Mouse (Mus musculus): ENCODE measurements around the gene 1700020D05Rik. TPM values are rescaled to one million over a fixed set of nuclear protein-coding genes. Genes with fewer than 3 reads are reported as not detected.

Gene 1700020D05Rik
- polyA plus RNA-seq, 1 experiment = 5.9 TPM

DNA sequence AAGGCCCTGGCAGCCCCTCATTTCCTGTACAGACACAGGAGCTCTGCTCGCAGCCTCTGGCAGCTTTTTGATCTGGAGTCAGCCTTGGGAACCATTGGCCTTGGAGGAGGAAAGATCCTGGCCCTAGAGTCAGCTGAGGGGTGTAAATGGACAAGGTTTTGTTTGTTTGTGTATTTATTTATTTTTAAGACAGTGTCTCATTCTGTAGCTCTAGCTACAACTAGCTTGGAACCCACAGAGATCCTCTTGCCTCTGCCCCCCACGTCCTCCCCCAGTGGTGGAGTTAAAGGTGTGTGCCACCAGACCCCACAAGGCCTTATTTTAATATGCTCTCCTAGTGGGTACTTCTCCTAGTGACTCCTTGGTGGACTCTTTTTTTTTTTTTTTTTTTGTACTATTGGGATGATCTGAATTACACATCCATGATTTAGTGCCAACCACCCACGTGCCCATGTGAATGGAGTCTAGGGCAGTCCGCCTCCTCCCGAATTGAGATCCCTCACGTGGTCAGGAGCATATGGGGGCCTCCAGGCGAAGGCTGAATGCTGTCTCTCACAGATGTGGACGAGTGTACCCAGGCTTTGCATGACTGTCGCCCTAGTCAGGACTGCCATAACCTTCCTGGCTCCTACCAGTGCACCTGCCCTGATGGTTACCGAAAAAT lies 26.5 kb downstream of the 1700020D05Rik start:
- DNase-seq (ENCODE audit: extremely low spot score in 1 of 2, low spot score in 1 of 2) = peak in 1 of 2 experiments; percentile 71

DNA sequence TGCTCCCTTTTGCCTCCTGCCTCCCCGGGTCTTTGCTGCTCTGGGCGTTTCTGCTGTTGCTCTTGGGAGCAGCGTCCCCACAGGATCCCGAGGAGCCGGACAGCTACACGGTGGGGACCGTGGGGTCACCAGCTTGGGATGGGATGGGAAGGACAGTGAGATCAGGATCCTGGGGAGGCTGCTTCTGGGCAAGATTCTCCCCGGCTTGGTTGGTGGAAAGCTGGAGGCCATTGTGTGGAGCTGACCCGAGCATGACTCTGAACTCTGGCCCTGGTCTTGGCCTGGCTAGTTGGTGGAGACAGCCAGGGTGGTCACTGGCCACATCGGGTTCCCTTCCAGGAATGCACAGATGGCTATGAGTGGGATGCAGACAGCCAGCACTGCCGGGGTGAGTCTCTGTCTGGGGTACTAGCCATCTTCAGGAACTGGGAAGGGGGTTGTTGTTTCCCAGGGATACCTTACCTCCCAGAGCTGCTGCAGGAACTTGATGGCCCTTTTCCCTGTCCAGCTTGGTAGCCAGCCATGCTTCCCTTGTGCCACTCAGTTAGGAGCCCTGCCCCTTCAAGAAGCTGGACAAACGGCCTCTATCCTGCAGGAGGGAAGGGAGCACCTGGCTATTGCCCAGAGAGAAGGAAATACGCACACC lies 28.4 kb downstream of the 1700020D05Rik start:
- no peak for DNase-seq (ENCODE audit: extremely low spot score in 1 of 2, low spot score in 1 of 2)

DNA sequence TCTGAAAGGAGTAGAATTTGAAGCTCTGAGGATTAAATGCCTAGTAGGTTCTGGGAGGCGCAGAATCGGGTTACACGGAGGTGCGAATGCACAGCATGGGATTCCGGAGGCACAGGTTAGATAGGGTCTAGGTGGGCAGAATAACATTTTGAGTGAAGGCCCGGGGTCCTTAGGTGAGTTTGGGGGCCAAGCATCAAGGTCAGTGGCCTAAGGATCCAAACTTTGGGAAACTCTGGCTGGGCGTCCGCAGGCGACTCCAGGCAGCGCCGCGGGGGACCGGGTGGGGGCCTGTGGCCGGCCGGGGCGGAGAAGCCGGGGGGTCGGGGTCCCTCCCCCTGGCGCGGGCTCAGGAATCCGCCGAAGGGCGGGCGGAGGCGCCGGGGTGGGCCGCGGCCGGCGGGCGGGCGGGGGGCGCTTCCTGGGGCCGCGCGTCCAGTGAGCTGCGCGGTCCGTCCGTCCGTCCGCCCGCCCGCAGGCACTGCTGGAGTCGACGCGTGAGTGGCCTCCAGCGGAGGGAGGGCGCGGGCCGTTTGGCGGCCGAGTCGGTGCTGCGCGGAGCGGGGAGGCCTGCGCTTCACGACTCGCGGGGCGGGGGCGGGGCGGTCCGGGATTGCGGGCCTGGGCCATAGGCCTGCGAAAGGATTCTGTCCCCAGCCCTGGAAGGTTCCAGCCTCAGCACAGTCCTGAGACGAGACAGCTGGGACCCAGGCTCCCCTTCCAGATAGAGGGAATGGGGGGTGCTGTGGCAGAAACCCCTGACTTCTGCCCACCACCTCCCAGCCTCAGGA lies 29.1 kb downstream of the 1700020D05Rik start:
- no peak for DNase-seq (ENCODE audit: extremely low spot score in 1 of 2, low spot score in 1 of 2)

DNA sequence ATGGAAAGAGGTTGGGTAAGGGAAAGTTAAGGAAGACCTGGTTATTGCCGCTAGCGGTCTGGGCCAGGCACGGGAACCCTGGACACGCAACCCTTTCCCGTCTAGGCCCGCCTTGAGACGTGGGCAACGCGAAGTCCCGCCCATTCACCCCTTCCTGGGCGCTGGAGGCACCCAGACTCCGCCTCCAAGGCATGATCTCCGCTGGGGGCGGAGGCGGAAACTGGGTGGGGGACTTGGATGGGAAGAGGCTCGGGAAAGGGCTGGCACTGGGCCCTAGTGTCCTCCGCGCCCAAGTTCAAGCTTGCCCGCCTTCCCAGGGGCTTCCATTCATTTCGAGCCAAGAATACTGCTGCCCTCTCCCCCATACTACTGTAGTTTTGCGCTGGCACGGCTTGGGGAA lies 29.9 kb downstream of the 1700020D05Rik start, which contains the start of gene Efemp2:
Gene Efemp2, plus strand, starts transcription at position 235 of the 400 bp plus-strand sequence.
- DNase-seq (ENCODE audit: extremely low spot score in 1 of 2, low spot score in 1 of 2) = peak in 1 of 2 experiments; percentile 70

DNA sequence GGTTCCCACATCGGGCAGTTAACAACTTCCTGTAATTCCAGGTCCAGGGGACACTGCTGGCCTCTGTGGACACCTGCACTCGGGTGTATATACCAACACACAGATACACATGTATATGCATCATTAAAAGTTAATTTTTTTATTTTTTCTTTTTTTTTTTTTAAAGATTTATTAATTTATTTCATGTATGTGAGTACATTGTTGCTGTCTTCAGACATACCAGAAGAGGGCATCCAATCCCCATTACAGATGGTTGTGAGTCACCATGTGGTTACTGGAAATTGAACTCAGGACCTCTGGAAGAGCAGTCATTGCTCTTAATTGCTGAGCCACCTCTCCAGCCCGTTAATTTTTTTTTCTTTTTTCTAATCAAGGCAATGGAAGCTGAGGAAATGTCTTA lies 30.7 kb downstream of the 1700020D05Rik start:
- DNase-seq (ENCODE audit: extremely low spot score in 1 of 2, low spot score in 1 of 2) = no peak

DNA sequence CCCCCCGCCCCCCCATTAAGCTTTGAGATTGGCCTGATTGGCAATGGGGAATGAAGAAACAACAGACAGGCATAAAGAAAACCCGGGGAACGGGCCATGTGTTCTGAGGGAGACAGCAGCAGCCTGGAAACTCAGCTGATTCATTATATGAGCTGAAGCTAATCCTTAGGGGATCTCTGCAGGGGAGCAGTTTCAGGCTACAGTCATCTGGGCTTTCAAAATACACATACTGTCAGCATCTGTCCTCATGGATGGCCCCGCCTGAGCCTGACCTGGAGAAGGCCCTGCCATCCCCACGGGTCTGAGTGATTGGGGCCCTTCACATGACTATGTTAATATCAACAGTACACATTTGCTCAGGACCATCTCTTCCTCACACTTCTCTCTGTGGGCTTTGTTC lies 31.7 kb downstream of the 1700020D05Rik start:
- no peak for DNase-seq (ENCODE audit: extremely low spot score in 1 of 2, low spot score in 1 of 2)

DNA sequence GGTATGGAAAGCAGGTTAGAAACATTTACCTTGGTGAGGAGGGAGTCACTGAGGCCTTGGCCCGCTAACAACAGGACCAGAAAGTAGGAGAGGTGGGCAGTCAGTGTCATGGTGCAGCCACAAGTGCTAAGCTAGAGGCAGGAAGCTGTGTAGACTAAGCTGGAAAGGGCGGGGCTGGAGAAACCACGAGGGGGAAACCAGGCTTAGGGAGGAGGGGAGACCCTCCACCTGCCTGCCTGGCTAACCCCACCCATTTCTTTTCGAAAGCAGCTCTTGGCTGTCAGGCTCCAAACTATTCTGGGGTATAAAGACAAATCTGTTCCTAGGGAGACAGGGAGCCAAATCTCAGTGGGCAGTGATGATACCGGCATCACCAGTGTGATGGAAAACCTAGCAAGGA lies 35.2 kb downstream of the 1700020D05Rik start, which contains the start of gene Ctsw:
Gene Ctsw, minus strand, starts transcription at position 134 of the 400 bp plus-strand sequence.
- no peak for DNase-seq (ENCODE audit: extremely low spot score in 1 of 2, low spot score in 1 of 2)

DNA sequence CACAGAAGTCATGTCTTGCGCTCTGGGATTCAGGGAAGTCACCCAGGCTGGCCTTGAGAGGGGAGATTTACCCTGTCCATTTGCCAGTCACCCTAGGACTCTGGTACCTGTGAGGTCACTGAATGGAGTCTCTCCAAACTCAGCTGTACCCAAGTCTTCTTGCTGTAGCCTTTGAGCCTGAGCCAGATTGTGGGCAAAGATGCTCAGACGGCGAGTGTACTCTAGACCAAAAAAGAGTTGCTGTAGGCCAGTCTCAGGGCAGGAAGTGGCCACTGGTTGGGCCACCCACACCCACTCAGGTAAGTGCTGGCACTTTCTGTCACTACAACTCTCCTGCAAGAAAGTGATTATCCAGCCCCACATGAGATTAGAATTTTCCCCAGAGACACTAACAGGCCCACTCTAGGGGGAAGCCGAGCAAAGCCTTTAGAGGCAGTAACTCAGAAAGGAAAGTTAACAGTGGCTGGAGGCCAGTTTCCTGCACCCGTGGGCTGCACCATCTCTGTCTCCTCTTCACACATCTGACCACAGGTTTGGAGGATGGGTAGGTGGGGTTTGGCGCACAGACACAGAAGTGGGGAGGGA lies 36.6 kb downstream of the 1700020D05Rik start:
- no peak for DNase-seq (ENCODE audit: extremely low spot score in 1 of 2, low spot score in 1 of 2)

DNA sequence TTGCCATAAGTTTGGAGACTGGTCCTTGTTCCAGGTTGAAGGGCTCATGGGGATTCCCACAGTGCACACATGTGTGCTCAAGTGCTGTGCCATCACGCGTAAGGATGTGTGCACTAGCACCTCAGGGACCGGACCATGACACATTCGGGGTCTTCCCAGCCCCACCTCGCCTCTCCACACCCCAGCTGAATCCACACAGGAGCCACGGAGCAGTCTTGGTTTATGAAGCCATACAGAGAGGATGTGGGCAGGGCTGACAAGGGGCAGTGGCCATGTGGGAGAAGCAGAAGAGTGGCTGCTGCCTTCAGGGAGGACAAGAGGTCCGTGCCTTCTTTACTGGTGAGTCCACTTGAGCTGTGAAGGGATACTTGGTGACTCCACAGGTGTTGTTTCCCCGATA lies 38.5 kb downstream of the 1700020D05Rik start:
- no peak for DNase-seq (ENCODE audit: extremely low spot score in 1 of 2, low spot score in 1 of 2)

DNA sequence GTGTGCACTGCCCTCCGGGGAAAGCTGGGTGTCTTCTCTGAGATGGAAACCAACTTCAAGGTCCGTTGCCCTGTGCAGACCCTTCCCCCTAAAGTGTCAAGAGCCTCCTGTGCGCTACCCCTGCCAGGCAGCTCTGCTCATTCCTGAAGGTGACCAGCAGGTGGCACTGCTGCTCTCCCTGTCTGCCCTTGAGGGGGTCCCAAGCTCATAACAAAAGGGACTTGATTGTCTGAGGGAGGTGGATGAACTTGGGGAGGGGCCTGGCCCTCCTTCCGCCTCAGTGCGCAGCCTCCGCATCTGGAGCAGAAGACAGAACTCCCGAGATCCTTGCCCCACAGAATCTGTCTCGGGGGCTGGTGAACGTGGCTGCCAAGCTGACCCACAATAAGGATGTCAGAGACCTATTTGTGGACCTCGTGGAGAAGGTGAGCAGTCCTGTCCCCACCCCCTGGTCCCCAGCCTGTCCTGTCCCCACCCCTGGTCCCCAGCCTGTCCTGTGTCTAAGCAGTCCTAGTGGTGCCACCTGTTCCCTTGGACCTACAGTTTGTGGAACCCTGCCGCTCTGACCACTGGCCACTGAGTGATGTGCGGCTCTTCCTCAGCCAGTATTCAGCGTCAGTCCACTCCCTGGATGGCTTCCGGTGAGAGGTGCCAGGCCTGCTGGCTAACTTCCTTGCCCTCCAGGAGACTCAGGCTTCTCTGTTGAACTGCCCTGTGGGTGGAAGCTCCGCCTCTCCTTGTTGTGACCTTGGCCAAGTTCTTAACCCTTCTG lies 39.6 kb downstream of the 1700020D05Rik start:
- DNase-seq (ENCODE audit: extremely low spot score in 1 of 2, low spot score in 1 of 2) = peak in 1 of 2 experiments; percentile 56

DNA sequence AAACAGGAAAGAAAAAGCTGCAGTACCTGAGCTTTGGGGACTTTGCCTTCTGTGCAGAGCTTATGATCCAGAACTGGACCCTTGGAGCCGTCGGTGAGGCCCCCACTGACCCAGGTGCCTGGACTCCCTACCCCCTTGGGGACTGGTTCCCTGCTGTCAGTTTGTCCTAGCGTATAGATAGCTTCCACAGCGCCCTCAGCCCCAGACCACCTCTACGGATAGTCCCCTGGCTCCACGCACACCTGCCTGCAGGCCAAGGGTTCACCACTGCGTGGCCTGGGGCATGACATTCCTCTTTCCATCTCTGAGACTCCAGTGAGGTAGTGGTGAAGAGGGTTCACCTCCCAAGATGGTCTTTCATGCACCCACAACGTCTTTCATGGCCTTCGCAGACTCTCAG lies 40.4 kb downstream of the 1700020D05Rik start:
- DNase-seq (ENCODE audit: extremely low spot score in 1 of 2, low spot score in 1 of 2) = no peak

DNA sequence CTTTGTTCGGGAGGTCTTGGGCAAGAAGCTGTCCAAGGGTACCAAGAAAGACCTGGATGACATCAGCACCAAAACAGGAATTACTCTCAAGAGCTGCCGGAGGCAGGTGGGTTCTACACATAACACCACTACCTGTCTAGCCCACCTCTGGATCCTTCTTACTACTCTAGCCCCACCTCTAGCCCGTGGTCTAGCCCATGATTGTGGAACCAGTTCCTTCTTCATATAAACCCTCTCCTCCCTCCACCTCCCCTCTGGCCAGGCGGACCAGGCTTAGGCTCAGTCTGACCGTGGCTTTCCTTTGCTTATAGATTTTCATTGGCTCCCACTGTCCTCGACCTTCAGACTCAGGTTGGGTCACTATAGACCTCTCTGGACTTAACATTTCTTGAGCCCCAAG lies 42.2 kb downstream of the 1700020D05Rik start:
- no peak for DNase-seq (ENCODE audit: extremely low spot score in 1 of 2, low spot score in 1 of 2)

DNA sequence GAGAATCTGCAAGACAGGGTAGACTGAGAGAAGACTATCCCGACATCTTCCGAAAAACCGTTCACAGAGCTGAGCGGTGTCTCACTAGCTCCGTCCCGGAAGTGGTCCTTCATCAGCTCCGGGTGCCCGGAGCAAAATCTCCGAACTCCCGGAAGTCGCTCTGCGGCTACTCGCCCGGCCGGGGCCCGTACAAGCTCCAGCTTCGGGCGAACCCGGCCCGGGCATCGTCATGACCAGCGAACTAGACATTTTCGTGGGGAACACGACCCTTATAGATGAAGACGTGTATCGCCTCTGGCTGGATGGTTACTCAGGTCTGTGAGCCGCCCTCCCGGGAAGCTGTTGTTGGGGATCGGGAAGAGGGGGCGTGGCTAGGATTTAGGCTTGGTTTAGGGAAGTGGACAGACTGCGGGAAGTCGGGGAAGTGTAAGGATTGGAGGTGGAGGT lies 43.1 kb downstream of the 1700020D05Rik start, which contains the start of gene Fibp:
Gene Fibp, plus strand, starts transcription at position 151 of the 447 bp plus-strand sequence.
- peak; percentile 60 to 91 for DNase-seq (ENCODE audit: extremely low spot score in 1 of 2, low spot score in 1 of 2)

DNA sequence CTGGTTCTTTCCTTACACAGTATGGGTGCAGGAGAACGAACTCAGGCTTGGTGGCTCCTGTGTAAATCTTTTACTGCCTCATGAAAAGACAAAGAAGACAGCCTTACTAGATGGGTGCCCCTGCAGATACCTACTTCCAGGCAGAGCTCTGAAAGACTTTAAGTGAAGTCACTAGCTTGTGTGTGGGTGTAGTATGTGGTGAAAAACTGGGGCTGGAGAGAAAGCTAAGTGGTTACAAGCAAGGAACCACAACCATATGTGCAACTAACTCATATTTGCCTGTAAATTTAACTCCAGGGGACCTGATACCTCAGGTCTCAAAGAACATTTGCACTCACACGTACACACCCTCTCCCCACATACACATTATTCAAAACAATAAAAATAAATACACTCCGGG lies 43.7 kb downstream of the 1700020D05Rik start:
- peak in 1 of 2 experiments; percentile 49 for DNase-seq (ENCODE audit: extremely low spot score in 1 of 2, low spot score in 1 of 2)

DNA sequence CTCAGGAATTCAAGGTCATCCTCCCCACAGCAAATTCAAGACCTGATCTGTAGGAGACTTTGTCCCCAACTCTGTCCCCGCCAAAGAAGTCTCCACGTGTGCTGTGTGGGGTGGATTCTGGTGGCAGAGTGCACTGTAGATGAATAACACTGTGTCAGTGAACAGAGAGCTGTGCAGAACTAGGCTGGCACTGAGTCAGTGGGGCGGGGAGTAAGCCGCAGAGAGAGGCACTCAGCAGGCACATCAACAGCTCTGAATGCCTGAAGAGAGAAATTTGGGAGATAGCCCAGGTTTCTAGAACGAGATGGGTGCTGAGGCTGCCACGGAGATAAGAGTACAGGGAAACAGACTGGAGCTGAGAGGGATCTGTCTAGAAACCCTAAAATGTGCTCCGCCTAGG lies 44.6 kb downstream of the 1700020D05Rik start:
- peak in 1 of 2 experiments; percentile 69 for DNase-seq (ENCODE audit: extremely low spot score in 1 of 2, low spot score in 1 of 2)

DNA sequence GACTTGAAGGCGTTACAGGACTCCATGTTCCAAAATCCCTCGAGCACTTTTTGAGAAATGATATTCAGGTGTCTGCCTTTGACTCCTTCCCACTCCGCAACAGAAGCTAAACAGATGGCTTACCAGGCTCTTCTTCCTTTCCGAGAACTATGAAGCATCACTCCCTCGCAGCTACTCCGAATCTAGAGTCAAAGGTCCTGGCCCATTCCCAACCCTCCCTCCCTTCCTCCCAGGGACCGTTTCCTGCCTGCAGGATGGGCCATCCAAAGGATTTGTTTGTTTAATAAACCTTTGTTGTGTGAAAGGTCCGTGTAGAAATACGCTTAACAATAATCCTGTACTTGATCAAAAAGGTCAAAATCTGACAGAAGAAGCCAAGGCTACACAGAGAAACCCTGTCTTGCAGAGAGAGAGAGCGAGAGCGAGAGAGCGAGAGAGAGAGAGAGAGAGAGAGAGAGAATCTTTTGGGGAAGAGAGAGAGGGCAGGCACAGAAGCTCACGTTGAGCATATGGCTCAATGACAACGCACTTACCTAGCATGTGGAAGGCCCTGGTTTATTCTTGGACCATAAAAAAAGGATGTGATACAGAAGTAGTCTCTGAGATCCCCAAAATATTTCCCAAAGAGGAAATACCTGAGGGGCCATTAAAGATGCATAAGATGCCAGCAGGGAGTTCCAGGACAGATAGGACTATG lies 45.7 kb downstream of the 1700020D05Rik start, which contains the start of gene Ccdc85b:
Gene Ccdc85b, minus strand, starts transcription at position 149 of the 697 bp plus-strand sequence.
- no peak for DNase-seq (ENCODE audit: extremely low spot score in 1 of 2, low spot score in 1 of 2)

DNA sequence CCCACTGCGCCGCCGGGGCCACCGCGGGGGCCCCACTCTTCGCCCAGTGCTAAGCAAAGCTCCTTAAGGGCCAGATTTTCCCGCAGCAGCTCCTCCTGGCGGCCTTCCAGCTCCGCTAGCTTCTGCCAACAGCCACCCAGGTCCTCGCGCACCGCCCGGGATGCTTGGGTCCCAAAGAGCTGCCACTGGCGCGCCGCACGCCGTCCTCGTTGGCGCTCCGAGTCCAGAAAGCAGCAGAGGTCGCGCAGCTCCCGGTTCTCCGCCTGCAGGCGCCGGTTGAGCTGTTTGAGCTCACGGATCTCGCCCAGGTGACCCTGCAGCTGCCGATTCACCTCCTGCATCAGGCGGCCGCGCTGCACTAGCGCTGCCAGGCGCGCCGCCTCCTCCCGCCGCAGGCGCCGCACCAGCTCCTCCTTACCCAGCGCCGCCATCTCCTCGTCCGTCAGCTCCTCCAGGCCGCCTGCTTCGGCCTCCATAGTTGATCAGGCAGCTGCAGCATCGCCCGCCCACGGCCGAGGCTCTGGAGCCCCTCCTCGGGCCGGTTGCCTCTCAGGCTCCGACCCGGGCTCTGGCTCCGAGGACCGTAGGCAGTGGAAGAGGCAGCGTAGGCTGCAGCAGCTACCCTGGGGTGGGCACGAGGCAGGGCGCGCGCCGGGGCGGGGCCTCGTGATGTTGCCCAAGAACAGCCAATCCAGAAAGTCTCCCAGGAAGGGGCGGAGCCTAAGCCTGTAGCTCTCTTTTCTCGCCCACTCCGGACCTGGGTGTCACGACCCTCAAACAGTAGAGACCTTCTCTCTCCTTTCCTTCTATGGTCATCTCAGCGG lies 46.5 kb downstream of the 1700020D05Rik start:
- DNase-seq (ENCODE audit: extremely low spot score in 1 of 2, low spot score in 1 of 2) = peak; percentile 93 to 97

DNA sequence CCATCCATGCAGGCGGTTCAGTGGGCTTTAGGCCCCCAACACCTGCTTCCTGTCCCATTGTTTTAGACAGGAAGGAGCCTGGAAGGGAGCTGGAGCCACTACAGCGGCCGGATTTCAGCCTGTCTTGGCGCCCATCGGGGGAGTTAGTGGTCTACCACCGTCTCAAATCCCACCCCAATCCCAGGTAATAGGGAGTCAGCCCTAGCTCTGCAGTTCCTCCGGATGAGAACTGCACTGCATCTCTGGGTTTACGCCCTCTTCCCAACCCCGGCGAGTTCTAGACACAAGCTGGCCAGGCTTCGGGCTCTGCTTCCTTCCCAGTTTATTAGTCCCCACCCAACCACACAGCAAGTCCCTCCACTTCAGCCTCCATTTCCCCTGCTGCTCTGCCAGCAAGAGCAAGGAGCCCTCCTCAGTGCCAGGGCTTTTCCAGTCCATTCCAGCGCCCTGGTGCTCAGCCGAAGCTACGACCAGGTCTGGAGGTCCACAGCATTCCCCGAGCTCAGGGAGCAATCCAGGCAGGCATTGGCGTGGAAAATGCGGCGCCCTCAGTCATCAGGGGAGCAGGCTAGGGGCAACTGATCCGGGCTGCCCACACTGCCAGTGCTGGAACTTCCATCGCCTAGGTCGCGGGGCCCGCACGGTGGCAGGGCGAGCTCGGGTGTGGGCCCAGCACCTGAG lies 47.2 kb downstream of the 1700020D05Rik start:
- DNase-seq (ENCODE audit: extremely low spot score in 1 of 2, low spot score in 1 of 2) = no peak

All from frontal cortex, adult 2 months (tissue).